Mouse (Mus musculus) c-Kit-positive CD71-positive TER-119-negative erythroid progenitor cells, embryonic 14.5 days (primary cell): Measurements from ENCODE around the gene Tpsb2.

Source experiments
- DNase-seq: peaks from one replicate; pipeline ENCODE4 v3.0.0-alpha.2; 2013; ENCODE audit warnings: low read depth

Gene Tpsb2

GRCm38 (mm10) chr17:25407352-25407751, 41.2 kb downstream of the Tpsb2 start:
- DNase-seq = no peak

DNA sequence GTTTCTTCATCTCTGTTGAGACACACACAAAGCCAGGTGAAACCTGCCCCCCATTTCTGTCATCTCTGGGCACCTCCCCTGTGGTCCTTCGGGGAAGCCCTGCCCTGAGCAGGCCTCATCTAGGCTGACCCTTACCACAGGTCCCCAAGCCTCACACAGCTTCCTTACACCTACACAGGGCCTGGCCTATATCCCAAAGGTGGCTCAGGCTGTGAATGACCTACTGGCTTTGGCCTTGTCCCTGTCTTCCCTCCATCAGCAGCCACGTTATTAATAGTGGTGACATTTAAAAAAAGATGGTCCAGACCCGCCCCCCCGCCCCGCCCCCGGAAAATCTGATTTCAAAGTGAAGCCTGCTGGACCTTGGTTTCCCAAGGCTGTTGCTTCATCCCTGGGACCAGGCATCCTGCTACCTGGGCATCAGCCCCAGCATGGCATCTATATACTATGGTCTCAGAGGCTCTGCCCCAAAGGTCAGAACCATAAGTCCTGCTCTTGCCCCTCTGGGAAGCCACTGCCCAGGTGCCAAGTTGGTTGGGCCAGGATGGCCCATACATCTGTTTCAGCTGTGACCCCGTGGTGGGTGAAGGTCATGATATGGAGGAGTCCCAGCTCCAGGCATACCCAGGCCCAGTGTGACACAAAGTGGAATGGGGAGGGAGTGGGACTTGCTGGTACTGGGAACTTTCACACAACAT, 42.3 kb downstream of the Tpsb2 start:
- DNase-seq = no peak

DNA sequence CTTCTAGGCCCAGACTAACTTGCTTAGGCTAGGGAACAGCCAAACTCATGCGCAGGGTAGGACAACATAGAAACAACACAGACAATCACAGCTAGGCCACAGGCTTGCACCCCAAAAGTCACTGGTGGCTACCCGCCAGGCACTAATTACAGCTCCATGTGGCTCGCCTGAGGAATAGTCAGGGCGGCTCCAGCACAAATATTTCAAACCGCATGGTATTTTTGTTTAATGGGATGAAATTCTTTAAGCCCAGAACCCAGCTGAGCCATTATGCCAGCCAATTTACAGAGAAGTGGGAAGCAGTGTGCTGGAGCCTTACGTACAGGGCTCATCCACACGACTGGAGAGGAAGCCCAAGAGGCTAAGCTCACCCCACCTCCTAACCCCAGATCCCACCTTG, 43.5 kb downstream of the Tpsb2 start:
- DNase-seq = no peak

- DNase-seq = no peak
These were observed 44.1 kb downstream of the Tpsb2 start for GRCm38 (mm10) chr17:25410180-25410579.

DNA sequence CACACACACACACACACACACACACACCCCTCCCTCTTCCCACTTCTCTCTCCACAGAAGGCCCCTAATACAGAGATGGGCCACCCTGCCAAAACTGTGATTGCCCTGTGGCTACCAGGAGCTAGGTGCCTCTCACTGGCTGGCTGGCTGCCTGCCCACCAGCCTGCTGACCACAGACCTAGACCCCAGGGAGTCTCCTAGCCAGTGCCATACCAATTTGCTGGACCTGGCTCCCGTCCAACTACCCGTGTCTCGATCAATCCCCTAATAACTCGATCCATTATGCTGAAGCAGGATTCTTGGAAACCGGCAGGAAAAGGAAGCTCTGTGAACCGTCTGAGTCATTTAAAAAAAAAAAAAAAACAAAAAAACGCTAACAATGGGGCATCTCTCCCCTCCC, 44.7 kb downstream of the Tpsb2 start:
- no peak for DNase-seq

- DNase-seq = no peak
These were observed 45.1 kb downstream of the Tpsb2 start for GRCm38 (mm10) chr17:25411251-25411650.

DNA sequence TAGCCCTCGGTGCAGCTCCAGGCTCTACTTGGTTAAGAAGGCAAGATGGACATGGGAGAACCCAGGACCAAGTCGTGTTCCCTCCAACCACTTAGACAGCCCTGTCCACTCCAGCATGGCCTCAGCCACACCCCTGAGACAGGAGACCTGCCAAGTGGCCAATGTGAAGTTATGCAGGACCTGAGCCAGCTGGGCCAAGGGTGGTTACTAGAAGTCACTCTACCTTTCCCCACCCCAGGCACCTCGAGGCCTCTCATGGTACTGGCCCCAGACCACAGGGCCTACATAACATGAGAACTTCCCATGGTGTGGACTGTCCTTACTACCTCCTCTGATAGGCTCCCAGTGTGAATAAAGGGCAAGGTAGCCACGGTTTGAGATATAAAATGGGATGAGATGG, 48.1 kb downstream of the Tpsb2 start:
- no peak for DNase-seq

DNA sequence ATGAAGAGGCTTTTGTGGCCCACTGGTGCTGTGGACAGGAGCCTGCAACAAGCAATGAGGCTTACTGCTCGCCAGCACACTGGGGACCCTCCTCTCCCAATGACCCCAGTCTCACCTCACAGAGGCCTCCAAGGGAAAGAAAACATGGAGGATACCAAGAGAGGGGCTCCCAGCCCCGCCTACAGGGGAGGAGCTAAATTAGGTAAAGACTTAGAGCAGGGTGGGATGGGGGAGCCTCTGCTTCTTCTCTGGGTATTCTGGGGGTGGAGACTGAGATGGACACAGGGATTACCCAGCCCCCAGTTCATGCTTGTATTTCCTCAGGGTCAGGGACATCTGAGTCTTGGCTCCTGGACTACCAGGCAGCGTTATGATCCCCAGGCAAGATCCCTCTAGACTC, 48.8 kb downstream of the Tpsb2 start:
- DNase-seq = no peak

DNA sequence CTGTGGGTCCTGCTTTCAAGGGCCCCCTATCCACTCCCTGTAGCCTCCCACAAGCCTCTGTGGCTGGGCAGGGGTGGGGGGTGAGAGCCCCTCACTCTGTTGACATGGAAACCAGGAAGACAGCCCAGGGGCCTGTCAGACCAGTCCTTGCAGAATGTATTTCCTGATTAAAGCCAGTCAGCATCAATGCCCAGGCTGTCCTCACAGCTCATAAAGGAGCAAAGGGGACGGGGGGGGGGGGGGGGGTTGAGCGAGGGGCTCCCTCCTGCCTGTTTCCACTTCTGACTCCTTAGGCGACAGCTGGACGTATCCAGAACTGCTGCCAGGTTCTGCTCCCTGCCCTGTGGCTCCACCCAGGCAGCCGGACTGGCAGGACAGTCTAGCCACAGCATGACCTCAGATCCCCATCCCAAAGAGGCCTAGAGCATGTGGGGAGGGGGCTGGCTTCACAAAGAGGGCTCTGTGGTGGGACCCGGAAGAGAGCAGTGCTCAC, 49.4 kb downstream of the Tpsb2 start:
- no peak for DNase-seq

DNA sequence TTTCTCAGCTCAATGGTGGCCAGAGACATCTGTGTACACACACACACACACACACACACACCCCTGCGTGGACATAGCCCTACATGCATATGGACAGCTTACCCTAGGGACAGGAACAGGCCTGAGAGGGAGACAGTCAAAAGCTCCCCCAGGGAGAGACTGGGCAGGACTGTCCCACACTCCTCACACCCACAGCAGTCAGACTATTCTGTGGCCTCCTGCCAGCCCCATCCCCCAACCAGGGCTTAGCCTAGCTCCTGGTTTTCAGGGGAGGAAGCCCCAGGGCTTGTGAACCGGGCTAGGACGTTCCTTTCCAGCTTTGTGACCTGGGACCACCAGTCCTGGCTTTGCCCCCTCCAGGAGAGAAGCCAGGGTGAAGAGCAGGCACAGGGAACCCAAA, 50.1 kb downstream of the Tpsb2 start:
- no peak for DNase-seq

DNA sequence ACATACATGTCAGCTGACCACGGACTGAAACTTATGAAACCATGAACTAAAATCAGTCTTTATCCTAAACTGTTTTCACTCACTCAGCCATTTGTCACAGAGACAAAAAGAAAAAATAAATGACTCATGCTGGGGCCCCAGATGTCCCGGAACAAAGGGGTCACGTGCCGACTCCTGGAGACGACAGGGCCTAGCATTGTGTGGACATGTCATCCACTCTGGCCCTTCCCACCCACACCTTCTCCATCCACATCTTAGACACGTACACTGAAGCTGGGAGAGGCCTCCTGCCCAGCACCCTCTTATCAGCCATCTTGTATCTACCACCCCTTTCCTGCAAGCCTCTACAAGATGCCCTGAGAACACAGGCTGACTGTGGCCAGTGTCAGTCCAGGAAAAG, 51.9 kb downstream of the Tpsb2 start:
- DNase-seq = no peak
